Comparison of ENCODE assay signal across 9 mouse cellular contexts in genomic region chr4:140549975-140550374, GRCm38 (mm10).
DNase-seq lines count a peak whose midpoint lies in the region; ATAC-seq lines count a peak whose summit lies in the region.
"Had no signal": no experiment of that assay in that cellular context is flagged by ENCODE, and none has a peak within 500 bp of the region (broad histone marks: within the 10 kb centered on the region; RNA-seq: fewer than 3 reads in every experiment).

No protein-coding gene starts in this region.

- H3K9me3 ChIP-seq in forebrain, embryonic 12.5 days, result no peaks in the 10 kb centered on the region
- H3K9me3 ChIP-seq in forebrain, embryonic 10.5 days, result no peaks in the 10 kb centered on the region
- no peaks in the 10 kb centered on the region for H3K9me3 ChIP-seq in midbrain, embryonic 13.5 days
- no peaks in the 10 kb centered on the region for H3K9me3 ChIP-seq in midbrain, embryonic 11.5 days (ENCODE audit: control insufficient read depth, low read length)
- no peaks in the 10 kb centered on the region for H3K9me3 ChIP-seq in limb, embryonic 15.5 days

- no peak overlapping the region for H3K9ac ChIP-seq in forebrain, embryonic 12.5 days
- H3K9ac ChIP-seq in midbrain, embryonic 13.5 days (replicated peaks), result no peak overlapping the region; the same call in 1 of the 2 replicates
- no peak overlapping the region for H3K9ac ChIP-seq in midbrain, embryonic 11.5 days (ENCODE audit: low read length)
- H3K9ac ChIP-seq in limb, embryonic 15.5 days, result no peak overlapping the region

- H3K27me3 ChIP-seq in forebrain, embryonic 12.5 days, result no peaks in the 10 kb centered on the region
- H3K27me3 ChIP-seq in forebrain, embryonic 10.5 days (ENCODE audit: poor library complexity, severe bottlenecking), result no peaks in the 10 kb centered on the region
- H3K27me3 ChIP-seq in midbrain, embryonic 13.5 days, result no peaks in the 10 kb centered on the region
- H3K27me3 ChIP-seq in midbrain, embryonic 11.5 days (ENCODE audit: control insufficient read depth, insufficient read depth, low read length), result no peaks in the 10 kb centered on the region
- no peaks in the 10 kb centered on the region for H3K27me3 ChIP-seq in limb, embryonic 15.5 days

- ATAC-seq in forebrain, embryonic 12.5 days (ENCODE audit: low FRiP score), result no peak
- ATAC-seq in midbrain, embryonic 13.5 days, result peak; percentile 52
- ATAC-seq in midbrain, embryonic 11.5 days (ENCODE audit: low FRiP score), result no peak
- ATAC-seq in limb, embryonic 15.5 days (ENCODE audit: insufficient number of reproducible peaks, low FRiP score, low TSS enrichment, low read depth), result no peak
- ATAC-seq: CD4-positive, CD25-positive, alpha-beta regulatory T cell, adult 4 months had no signal

- no peak overlapping the region for H3K4me3 ChIP-seq in forebrain, embryonic 12.5 days (replicated peaks)
- no peak overlapping the region for H3K4me3 ChIP-seq in forebrain, embryonic 10.5 days
- no peak overlapping the region for H3K4me3 ChIP-seq in midbrain, embryonic 13.5 days (replicated peaks)
- H3K4me3 ChIP-seq in midbrain, embryonic 11.5 days (ENCODE audit: low read depth, low read length), result no peak overlapping the region
- H3K4me3 ChIP-seq in limb, embryonic 15.5 days, result no peak overlapping the region

- DNase-seq in forebrain, embryonic 10.5 days (ENCODE audit: extremely low spot score, low spot score), result no peak
- DNase-seq in midbrain, embryonic 11.5 days (ENCODE audit: low spot score, missing footprints), result no peak
- DNase-seq in skeletal muscle tissue, adult 2 months (ENCODE audit: low read depth, low spot score), result peak; percentile 56
- no peak for DNase-seq in urinary bladder, postnatal 14 days (ENCODE audit: low spot score)
- DNase-seq in c-Kit-positive CD71-positive TER-119-positive erythroid progenitor cells, embryonic 14.5 days (ENCODE audit: low spot score), result no peak

- 77% methylated on average over 12 of the region's 12 CpGs for WGBS in forebrain, embryonic 12.5 days
- 89% methylated on average over 12 of the region's 12 CpGs for WGBS in forebrain, embryonic 10.5 days
- 86% methylated on average over 12 of the region's 12 CpGs for WGBS in midbrain, embryonic 13.5 days
- 93% methylated on average over 12 of the region's 12 CpGs for WGBS in midbrain, embryonic 11.5 days
- 50% methylated on average over 12 of the region's 12 CpGs for WGBS in limb, embryonic 15.5 days

- H3K36me3 ChIP-seq in forebrain, embryonic 12.5 days (replicated peaks), result peaks cover 69% of the 10 kb centered on the region
- H3K36me3 ChIP-seq in forebrain, embryonic 10.5 days (replicated peaks), result peaks cover 94% of the 10 kb centered on the region
- peaks cover 84% of the 10 kb centered on the region for H3K36me3 ChIP-seq in midbrain, embryonic 13.5 days
- H3K36me3 ChIP-seq in midbrain, embryonic 11.5 days (ENCODE audit: control insufficient read depth, insufficient read depth, low read length), result peaks cover 10% of the 10 kb centered on the region
- H3K36me3 ChIP-seq in limb, embryonic 15.5 days, result peaks cover 63% of the 10 kb centered on the region

- no peak overlapping the region for H3K4me2 ChIP-seq in forebrain, embryonic 12.5 days
- no peak overlapping the region for H3K4me2 ChIP-seq in midbrain, embryonic 13.5 days (replicated peaks)
- no peak overlapping the region for H3K4me2 ChIP-seq in midbrain, embryonic 11.5 days
- no peak overlapping the region for H3K4me2 ChIP-seq in limb, embryonic 15.5 days

- H3K4me1 ChIP-seq in forebrain, embryonic 12.5 days, result peaks cover 3% of the 10 kb centered on the region; the same call in 1 of the 2 replicates
- H3K4me1 ChIP-seq in forebrain, embryonic 10.5 days, result no peaks in the 10 kb centered on the region
- H3K4me1 ChIP-seq in midbrain, embryonic 13.5 days (replicated peaks), result peaks cover 4% of the 10 kb centered on the region; the same call in 1 of the 2 replicates
- H3K4me1 ChIP-seq in midbrain, embryonic 11.5 days (ENCODE audit: control insufficient read depth, insufficient read depth, low read length), result no peaks in the 10 kb centered on the region
- H3K4me1 ChIP-seq in limb, embryonic 15.5 days, result peaks cover 7% of the 10 kb centered on the region

- peak overlapping the region; percentile 46; the same call in 1 of the 2 replicates for H3K27ac ChIP-seq in forebrain, embryonic 12.5 days
- H3K27ac ChIP-seq in forebrain, embryonic 10.5 days, result no peak overlapping the region
- H3K27ac ChIP-seq in midbrain, embryonic 13.5 days, result peak overlapping the region; percentile 61
- H3K27ac ChIP-seq in midbrain, embryonic 11.5 days (ENCODE audit: low read depth, low read length), result no peak overlapping the region
- H3K27ac ChIP-seq in limb, embryonic 15.5 days, result peak overlapping the region; percentile 38; the same call in 1 of the 2 replicates

Comparison
In these comparisons a context has a peak if more than half of its experiments do, and no peak if none do; other contexts are left out.
1. H3K27ac ChIP-seq: peak in forebrain, embryonic 12.5 days (single experiment), midbrain, embryonic 13.5 days (single experiment) and limb, embryonic 15.5 days (single experiment); none in forebrain, embryonic 10.5 days (single experiment) and midbrain, embryonic 11.5 days (single experiment).